Mouse (Mus musculus): ENCODE results near the gene Krt32. TPM values are rescaled to one million over a fixed set of nuclear protein-coding genes. Genes with fewer than 3 reads are reported as not detected.

The Krt32 gene
- polyA plus RNA-seq, 1 experiment from 2014 or later = not detected

DNA sequence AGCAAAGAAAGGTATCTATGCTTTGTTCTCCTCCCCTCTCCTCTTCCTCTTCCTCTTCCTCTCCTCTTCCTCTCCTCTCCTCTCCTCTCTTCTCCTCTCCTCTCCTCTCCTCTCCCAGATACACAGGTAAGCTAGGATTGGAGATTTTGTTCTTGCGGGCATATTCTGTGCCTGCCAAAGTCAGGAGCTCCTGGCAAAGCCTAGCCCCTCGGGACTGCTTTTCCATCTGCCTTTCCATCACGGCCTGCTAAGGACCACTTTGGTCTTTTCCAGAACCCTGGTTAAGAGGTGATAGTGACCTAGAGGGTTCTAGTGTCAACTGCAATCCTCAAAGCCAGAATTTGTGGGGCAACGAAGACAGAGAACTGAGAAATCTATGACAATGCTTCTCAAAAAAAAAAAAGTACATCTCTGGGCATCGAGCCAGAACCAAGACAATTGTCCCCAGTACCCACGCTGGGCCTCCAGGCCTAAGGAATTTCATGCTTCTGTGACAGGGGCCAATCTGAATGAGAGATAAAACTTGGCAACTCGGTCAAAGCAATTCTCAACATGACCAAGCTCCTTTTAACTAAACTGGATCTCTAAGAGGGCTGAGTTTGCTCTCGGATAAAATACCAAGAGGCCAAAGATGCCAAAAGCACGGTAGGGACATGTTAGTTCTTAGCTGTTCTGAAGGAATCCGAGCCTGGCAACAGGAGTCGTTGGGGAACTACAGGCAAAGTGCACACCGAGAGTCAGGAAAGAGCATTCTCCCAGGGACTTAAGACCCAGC lies 21.6 kb downstream of the Krt32 start:
- H3K9me3 ChIP-seq (ENCODE audit: control insufficient read depth, low read length) = no peaks in the 10 kb centered on the region
- H3K4me2 ChIP-seq (ENCODE audit: low read depth, low read length) = no peak overlapping the region
- H3K27me3 ChIP-seq (ENCODE audit: control insufficient read depth, insufficient read depth, low read length) = no peaks in the 10 kb centered on the region
- H3K4me3 ChIP-seq (ENCODE audit: low read depth, low read length) = no peak overlapping the region
- 70% methylated on average over 12 of the region's 12 CpGs for WGBS
- no peak for ATAC-seq (ENCODE audit: low read depth)
- no peak overlapping the region for H3K27ac ChIP-seq (ENCODE audit: low read depth, low read length)
- H3K36me3 ChIP-seq (ENCODE audit: control insufficient read depth, insufficient read depth, low read length) = no peaks in the 10 kb centered on the region
- H3K4me1 ChIP-seq (ENCODE audit: control insufficient read depth, insufficient read depth, low read length) = no peaks in the 10 kb centered on the region
- no peak overlapping the region for H3K9ac ChIP-seq (replicated peaks; ENCODE audit: low read depth, low read length)

DNA sequence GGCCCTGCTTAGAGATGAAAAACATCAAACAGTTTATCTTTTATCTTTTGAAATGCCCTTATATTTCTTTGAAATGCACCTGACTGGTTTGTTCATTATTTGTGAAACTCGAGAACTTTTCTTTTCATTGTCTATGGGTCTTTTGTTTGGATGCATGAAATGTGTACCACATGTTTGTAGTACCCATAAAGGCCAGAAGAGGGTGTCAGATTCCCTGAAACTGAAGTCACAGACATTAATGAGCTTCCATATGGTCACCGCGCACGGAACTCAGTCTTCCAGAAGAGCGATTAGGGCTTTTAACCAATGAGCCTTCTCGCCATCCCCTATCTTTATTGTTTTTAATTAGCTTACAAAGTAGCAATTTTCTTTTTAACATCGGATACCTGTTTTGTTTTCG lies 29.2 kb downstream of the Krt32 start:
- no peak overlapping the region for H3K27ac ChIP-seq (ENCODE audit: low read depth, low read length)
- ATAC-seq (ENCODE audit: low read depth) = no peak
- no peak overlapping the region for H3K4me2 ChIP-seq (ENCODE audit: low read depth, low read length)
- H3K9ac ChIP-seq (replicated peaks; ENCODE audit: low read depth, low read length) = no peak overlapping the region
- no peaks in the 10 kb centered on the region for H3K27me3 ChIP-seq (ENCODE audit: control insufficient read depth, insufficient read depth, low read length)
- no peaks in the 10 kb centered on the region for H3K9me3 ChIP-seq (ENCODE audit: control insufficient read depth, low read length)
- no peaks in the 10 kb centered on the region for H3K36me3 ChIP-seq (ENCODE audit: control insufficient read depth, insufficient read depth, low read length)
- no peaks in the 10 kb centered on the region for H3K4me1 ChIP-seq (ENCODE audit: control insufficient read depth, insufficient read depth, low read length)
- 69% methylated on average over 8 of the region's 8 CpGs for WGBS
- no peak overlapping the region for H3K4me3 ChIP-seq (ENCODE audit: low read depth, low read length)

DNA sequence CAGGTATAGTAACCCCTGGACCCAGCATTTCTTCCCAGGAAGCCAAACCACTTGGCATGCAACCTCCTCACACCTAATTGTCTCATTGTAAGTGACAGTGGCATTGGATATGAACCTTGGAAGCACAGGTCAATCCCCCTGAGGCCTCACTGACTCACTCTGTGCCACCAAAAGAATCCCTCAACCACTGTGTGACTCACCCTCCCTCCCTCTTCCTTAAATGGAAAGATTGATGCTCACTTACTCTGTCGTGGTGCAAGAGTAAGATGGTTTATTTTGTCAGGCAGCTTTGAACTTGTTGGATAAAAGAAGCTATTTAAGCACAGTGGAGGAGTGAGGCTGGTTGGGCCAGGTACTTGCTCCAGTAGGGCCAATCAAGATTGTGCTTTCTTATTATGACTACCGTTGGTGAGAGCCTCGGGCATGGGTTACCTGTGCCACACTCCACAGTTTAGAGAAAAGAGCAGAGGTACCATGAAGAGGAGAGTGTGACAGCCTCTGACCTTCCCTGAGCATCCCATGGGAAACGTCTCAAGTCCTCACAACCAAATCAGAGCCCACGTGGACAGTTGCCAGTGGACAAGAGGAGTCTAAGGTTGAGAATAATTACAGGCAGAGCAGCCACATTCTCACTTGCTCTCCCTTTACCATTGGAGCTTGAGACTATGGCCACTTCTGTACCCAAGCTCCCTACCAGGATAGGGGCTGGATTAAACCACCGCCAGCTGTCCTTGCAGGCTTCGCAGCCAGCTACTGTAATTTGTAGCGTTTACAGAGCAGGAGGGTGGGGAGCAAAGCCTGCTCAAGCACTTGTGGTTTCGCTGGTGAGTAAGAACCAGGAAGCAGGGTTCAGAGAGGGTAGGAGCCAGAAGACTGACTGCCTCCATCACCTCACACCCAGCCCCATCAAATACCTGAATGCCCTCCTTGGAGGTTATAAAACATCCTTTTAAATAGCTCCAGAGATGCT lies 32.1 kb downstream of the Krt32 start:
- no peaks in the 10 kb centered on the region for H3K4me1 ChIP-seq (ENCODE audit: control insufficient read depth, insufficient read depth, low read length)
- H3K27me3 ChIP-seq (ENCODE audit: control insufficient read depth, insufficient read depth, low read length) = no peaks in the 10 kb centered on the region
- H3K4me2 ChIP-seq (ENCODE audit: low read depth, low read length) = no peak overlapping the region
- 76% methylated on average over 9 of the region's 9 CpGs for WGBS
- no peak overlapping the region for H3K27ac ChIP-seq (ENCODE audit: low read depth, low read length)
- no peak for ATAC-seq (ENCODE audit: low read depth)
- no peak overlapping the region for H3K9ac ChIP-seq (replicated peaks; ENCODE audit: low read depth, low read length)
- H3K9me3 ChIP-seq (ENCODE audit: control insufficient read depth, low read length) = no peaks in the 10 kb centered on the region
- H3K36me3 ChIP-seq (ENCODE audit: control insufficient read depth, insufficient read depth, low read length) = no peaks in the 10 kb centered on the region
- no peak overlapping the region for H3K4me3 ChIP-seq (ENCODE audit: low read depth, low read length)

DNA sequence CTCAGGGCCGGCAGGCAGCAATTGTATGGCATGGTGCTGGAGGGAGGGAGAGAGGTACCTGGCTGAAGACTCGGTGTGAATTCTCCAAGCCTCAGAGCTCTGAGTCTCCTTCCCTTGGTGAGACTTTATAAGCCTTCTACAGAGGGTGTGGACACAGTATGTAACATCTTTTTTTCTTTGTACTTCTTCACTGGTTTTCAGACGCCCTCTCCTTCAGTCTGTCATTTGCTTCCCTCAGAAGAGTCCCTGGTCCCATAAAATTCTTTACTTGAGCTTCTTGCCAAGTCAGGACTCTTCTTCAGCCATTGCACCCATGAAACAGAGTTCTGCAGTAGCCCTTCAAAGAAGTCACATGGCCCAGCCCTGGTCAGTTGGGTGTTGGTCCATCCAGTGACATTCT lies 37.6 kb downstream of the Krt32 start, which contains the start of gene Krt31:
Gene Krt31 (minus strand): TSS at position 101 of the 400 bp plus-strand sequence.
- Histone ChIP-seq H3K9ac (replicated peaks; ENCODE audit: low read depth, low read length) (no peak within 1 kb of the TSS), H3K4me2 (ENCODE audit: low read depth, low read length) (no peak within 1 kb of the TSS), H3K27ac (ENCODE audit: low read depth, low read length) (no peak within 1 kb of the TSS), H3K27me3 (ENCODE audit: control insufficient read depth, insufficient read depth, low read length) (no peaks in the 10 kb centered on the region), H3K36me3 (ENCODE audit: control insufficient read depth, insufficient read depth, low read length) (no peaks in the 10 kb centered on the region), H3K4me3 (ENCODE audit: low read depth, low read length) (no peak within 1 kb of the TSS), H3K4me1 (ENCODE audit: control insufficient read depth, insufficient read depth, low read length) (no peaks in the 10 kb centered on the region), H3K9me3 (ENCODE audit: control insufficient read depth, low read length) (no peaks in the 10 kb centered on the region)
- WGBS = 93% methylated on average over 3 of the region's 3 CpGs
- no peak for ATAC-seq (ENCODE audit: low read depth)

DNA sequence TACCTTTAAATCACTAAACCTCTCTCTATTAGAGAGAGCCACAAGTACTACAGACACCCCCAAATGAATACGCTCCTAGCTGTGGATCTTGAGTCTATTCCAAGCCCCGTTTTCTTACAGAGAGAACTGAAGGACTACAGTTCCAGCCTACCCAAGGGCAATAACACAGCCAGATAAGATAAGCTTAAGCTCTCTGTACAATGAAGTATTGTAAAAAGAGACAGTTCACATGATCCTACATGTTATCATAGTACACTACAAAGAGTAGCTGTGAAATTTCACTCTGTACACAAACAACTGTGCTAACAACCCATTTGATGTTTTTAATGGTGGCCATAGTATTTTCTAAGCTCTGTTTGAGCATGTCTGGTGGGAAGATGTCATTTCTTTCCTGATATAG lies 40.8 kb downstream of the Krt32 start:
- WGBS = 95% methylated on average over 2 of the region's 2 CpGs

DNA sequence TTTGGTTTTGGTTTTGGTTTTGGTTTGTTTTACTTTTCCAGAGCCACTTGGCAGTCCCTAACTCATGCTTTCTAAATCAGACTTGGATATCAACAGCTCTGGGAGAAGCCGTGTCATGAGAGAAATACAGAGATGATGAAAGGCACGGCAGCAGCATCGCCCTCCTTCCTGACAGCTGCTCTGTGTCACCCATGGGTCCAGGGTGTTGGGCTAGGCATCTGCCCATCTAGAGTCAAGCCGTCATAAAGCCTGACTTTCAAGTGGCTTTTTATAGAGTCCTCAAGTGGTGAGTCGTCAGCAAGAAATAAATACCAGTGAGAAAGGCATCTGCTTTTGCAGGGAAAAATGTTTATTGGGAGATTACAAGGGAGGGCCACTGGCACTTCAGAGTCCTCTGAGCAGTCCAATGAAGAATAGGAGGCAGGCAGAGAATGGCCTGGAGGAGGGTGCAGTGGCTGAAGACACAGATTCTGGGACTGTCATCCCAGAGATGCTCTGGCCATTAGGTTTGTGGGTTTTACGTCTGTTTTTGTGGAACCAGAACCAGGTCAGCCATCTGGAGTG lies 41.6 kb downstream of the Krt32 start:
- 81% methylated on average over 6 of the region's 6 CpGs for WGBS
- Histone ChIP-seq H3K4me1 (ENCODE audit: control insufficient read depth, insufficient read depth, low read length) (no peaks in the 10 kb centered on the region), H3K27ac (ENCODE audit: low read depth, low read length) (no peak overlapping the region), H3K27me3 (ENCODE audit: control insufficient read depth, insufficient read depth, low read length) (no peaks in the 10 kb centered on the region), H3K4me3 (ENCODE audit: low read depth, low read length) (no peak overlapping the region), H3K9ac (replicated peaks; ENCODE audit: low read depth, low read length) (no peak overlapping the region), H3K36me3 (ENCODE audit: control insufficient read depth, insufficient read depth, low read length) (no peaks in the 10 kb centered on the region), H3K4me2 (ENCODE audit: low read depth, low read length) (no peak overlapping the region), H3K9me3 (ENCODE audit: control insufficient read depth, low read length) (no peaks in the 10 kb centered on the region)
- no peak for ATAC-seq (ENCODE audit: low read depth)

More for the DNA sequence above, 40.8 kb downstream of the Krt32 start:
- Histone ChIP-seq H3K4me3 (ENCODE audit: low read depth, low read length) (no peak overlapping the region), H3K9me3 (ENCODE audit: control insufficient read depth, low read length) (no peaks in the 10 kb centered on the region), H3K27me3 (ENCODE audit: control insufficient read depth, insufficient read depth, low read length) (no peaks in the 10 kb centered on the region), H3K4me2 (ENCODE audit: low read depth, low read length) (no peak overlapping the region), H3K36me3 (ENCODE audit: control insufficient read depth, insufficient read depth, low read length) (no peaks in the 10 kb centered on the region), H3K27ac (ENCODE audit: low read depth, low read length) (no peak overlapping the region), H3K9ac (replicated peaks; ENCODE audit: low read depth, low read length) (no peak overlapping the region), H3K4me1 (ENCODE audit: control insufficient read depth, insufficient read depth, low read length) (no peaks in the 10 kb centered on the region)
- no peak for ATAC-seq (ENCODE audit: low read depth)

DNA sequence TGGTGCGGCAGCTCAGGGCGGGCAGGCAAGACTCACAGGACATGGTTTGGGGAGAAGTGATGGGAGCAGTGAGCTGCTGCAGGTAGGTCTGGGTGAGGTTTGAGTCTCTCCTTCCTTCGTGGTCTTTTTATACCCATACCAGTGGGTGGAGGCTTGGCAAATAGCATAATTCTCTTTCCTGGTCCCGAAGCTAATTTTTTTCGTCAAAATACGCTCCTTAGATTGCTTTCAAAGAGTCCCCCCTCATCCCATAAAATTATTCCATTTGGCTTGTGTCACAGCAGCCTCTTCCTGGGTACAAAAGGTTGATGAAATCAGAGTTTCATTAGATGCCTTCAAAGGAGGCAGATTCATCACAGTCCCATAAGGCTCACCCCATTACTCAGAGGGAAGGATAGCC lies 46.6 kb downstream of the Krt32 start, which contains the start of gene Krt34:
Gene Krt34 (minus strand): TSS at position 101 of the 400 bp plus-strand sequence.
- Histone ChIP-seq H3K9me3 (ENCODE audit: control insufficient read depth, low read length) (no peaks in the 10 kb centered on the region), H3K4me2 (ENCODE audit: low read depth, low read length) (no peak within 1 kb of the TSS), H3K4me3 (ENCODE audit: low read depth, low read length) (no peak within 1 kb of the TSS), H3K9ac (replicated peaks; ENCODE audit: low read depth, low read length) (no peak within 1 kb of the TSS), H3K4me1 (ENCODE audit: control insufficient read depth, insufficient read depth, low read length) (no peaks in the 10 kb centered on the region), H3K36me3 (ENCODE audit: control insufficient read depth, insufficient read depth, low read length) (no peaks in the 10 kb centered on the region), H3K27me3 (ENCODE audit: control insufficient read depth, insufficient read depth, low read length) (no peaks in the 10 kb centered on the region), H3K27ac (ENCODE audit: low read depth, low read length) (no peak within 1 kb of the TSS)
- ATAC-seq (ENCODE audit: low read depth) = no peak
- WGBS = 86% methylated on average over 6 of the region's 6 CpGs

Data from neural tube, embryonic 14.5 days (tissue).